Mouse (Mus musculus) brown adipose tissue, adult 24 weeks (tissue): ENCODE results near the gene Pcca. TPM values are rescaled to one million over a fixed set of nuclear protein-coding genes. Genes with fewer than 3 reads are reported as not detected.

Experiments
- H3K27ac ChIP-seq: fragments of 200-500 bp; replicated peaks from 2 replicates; pipeline ENCODE4 v1.5.1; 2012; ENCODE audit warnings: low read depth, mild to moderate bottlenecking, low read length
- H3K4me1 ChIP-seq: fragments of 200-500 bp; 2 replicates; pipeline ENCODE4 v1.6.1; 2012; ENCODE audit warnings: low read length, mixed read lengths; ENCODE audit not compliant: control insufficient read depth, insufficient read depth, insufficient read length
- H3K4me3 ChIP-seq: fragments of 200-500 bp; 2 replicates; pipeline ENCODE4 v1.5.1; 2012; ENCODE audit warnings: low read depth, mild to moderate bottlenecking, low read length, moderate library complexity; ENCODE audit not compliant: insufficient read depth
- polyA plus RNA-seq: library from polyadenylated mRNA; stranded (reverse); fragments of >200 nt; gene quantifications from 2 replicates; pipeline ENCODE4 v1.2.4, GENCODE M21; 2012; ENCODE audit not compliant: missing spikeins, insufficient read depth, insufficient read length

The Pcca gene
- polyA plus RNA-seq, 1 experiment, result 349 TPM

GRCm38 (mm10) chr14:122908075-122908474 lies 374.0 kb downstream of the Pcca start:
- Histone ChIP-seq H3K27ac (no peak overlapping the region), H3K4me3 (no peak overlapping the region), H3K4me1 (peaks cover 2% of the 10 kb centered on the region; the same call in 1 of the 2 replicates)

- Histone ChIP-seq H3K4me1 (no peaks in the 10 kb centered on the region), H3K4me3 (no peak overlapping the region), H3K27ac (no peak overlapping the region)
Observed at GRCm38 (mm10) chr14:122909368-122910091, 375.4 kb downstream of the Pcca start.

- Histone ChIP-seq H3K27ac (no peak overlapping the region), H3K4me3 (no peak overlapping the region), H3K4me1 (no peaks in the 10 kb centered on the region)
Observed at GRCm38 (mm10) chr14:122911265-122911664, 377.1 kb downstream of the Pcca start.

- Histone ChIP-seq H3K27ac (no peak overlapping the region), H3K4me1 (no peaks in the 10 kb centered on the region), H3K4me3 (0 out of 2 replicates have a peak overlapping the region, but pooled peaks have one; percentile 83)
Observed at GRCm38 (mm10) chr14:122912137-122912536, 378.0 kb downstream of the Pcca start.

- Histone ChIP-seq H3K27ac (no peak overlapping the region), H3K4me3 (peak overlapping the region; percentile 83), H3K4me1 (no peaks in the 10 kb centered on the region)
Observed at GRCm38 (mm10) chr14:122912812-122913498, 378.8 kb downstream of the Pcca start.

GRCm38 (mm10) chr14:122913657-122914056 lies 379.5 kb downstream of the Pcca start, which contains the start of gene Ggact:
TSS of gene Ggact (minus strand) at chr14:122913757.
- Histone ChIP-seq H3K4me1 (no peaks in the 10 kb centered on the region), H3K4me3 (peak within 1 kb of the TSS; percentile 83), H3K27ac (no peak within 1 kb of the TSS)

GRCm38 (mm10) chr14:122917676-122918075 lies 383.6 kb downstream of the Pcca start:
- Histone ChIP-seq H3K4me1 (no peaks in the 10 kb centered on the region), H3K4me3 (no peak overlapping the region)

GRCm38 (mm10) chr14:122920011-122920410 lies 385.9 kb downstream of the Pcca start:
- Histone ChIP-seq H3K4me3 (no peak overlapping the region), H3K27ac (no peak overlapping the region), H3K4me1 (no peaks in the 10 kb centered on the region)

More at GRCm38 (mm10) chr14:122917676-122918075, 383.6 kb downstream of the Pcca start:
- H3K27ac ChIP-seq, result no peak overlapping the region

- Histone ChIP-seq H3K27ac (no peak overlapping the region), H3K4me3 (no peak overlapping the region), H3K4me1 (no peaks in the 10 kb centered on the region)
Observed at GRCm38 (mm10) chr14:122936460-122936859, 402.3 kb downstream of the Pcca start.

Other genes starting within 250 kb of the Pcca start
- not detected in 2 replicates for gene Gm5089, start 83.2 kb upstream of the Pcca start, polyA plus RNA-seq
- gene Zic5, start 68.6 kb upstream of the Pcca start, polyA plus RNA-seq, result not detected in 2 replicates
- not detected in 2 replicates for gene Zic2, start 58.9 kb upstream of the Pcca start, polyA plus RNA-seq
- not detected in 2 replicates for gene Gm10837, start 43.7 kb upstream of the Pcca start, polyA plus RNA-seq